Mouse (Mus musculus): ENCODE results near the gene Ptpre. TPM values are rescaled to one million over a fixed set of nuclear protein-coding genes. Genes with fewer than 3 reads are reported as not detected.
"Not testable (repeated sequence)": the region's sequence is repeated elsewhere in the genome, so short reads cannot be mapped to it uniquely, and the experiment has no call there.

The Ptpre gene
- polyA plus RNA-seq, 1 experiment: 6.4 TPM

DNA sequence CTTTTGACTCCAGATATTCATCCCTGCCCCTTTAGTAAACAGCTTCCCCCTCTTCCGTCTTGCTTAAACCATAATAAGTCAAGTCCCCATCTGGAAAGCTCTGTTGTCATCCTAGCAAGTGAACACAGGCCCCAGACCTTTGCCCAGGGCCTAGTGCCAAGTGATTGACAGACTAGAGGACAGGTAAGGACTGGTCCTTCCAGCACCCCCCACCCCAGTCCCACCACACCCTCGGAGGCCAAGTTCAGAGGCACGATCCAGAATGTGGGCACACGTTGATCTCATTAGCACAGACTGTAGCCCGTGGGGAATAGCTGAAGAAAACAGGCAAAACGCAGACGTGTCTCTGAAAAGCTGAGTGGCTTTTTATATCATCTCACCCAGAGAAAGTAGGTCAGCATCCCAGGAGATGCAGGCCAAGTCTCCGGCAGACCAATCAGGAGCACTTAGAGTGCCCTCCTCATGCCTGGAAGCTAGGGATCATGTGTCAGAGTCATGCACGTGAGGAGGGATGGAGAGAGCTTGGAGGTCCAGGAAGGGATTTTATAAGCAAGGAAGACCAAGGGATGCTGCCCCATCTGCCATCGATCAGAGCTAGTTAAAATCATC, 34.8 kb downstream of the Ptpre start:
- WGBS: 30% methylated on average over 10 of the region's 10 CpGs
- no peak for DNase-seq (ENCODE audit: low read depth, low spot score)

DNA sequence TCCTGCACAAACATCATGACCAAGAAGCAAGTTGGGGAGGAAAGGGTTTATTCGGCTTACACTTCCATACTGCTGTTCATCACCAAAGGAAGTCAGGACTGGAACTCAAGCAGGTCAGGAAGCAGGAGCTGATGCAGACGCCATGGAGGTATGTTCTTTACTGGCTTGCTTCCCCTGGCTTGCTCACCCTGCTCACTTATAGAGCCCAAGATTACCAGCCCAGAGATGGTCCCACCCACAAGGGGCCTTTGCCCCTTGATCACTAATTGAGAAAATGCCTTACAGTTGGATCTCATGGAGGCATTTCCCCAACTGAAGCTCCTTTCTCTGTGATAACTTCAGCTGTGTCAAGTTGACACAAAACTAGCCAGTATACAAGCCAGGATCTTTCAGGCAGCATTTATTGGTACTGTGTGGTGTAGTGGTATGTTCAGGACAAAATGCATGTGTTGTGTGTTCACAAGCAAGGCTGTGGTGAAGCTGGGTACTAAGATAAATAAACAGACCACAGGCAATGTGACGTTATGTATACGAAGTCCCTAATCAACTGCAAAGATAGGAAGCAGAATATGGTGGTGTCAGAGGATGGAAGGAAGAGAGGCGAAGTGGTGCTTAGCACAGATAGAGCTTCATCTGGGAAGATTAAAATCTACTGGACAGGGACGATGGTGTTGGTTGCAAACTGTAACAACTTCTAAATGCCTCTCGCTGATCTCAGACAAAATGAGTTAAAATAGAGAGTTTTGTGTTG, 38.2 kb downstream of the Ptpre start:
- DNase-seq (ENCODE audit: low read depth, low spot score): not testable (repeated sequence)
- 75% methylated on average over 7 of the region's 7 CpGs for WGBS

DNA sequence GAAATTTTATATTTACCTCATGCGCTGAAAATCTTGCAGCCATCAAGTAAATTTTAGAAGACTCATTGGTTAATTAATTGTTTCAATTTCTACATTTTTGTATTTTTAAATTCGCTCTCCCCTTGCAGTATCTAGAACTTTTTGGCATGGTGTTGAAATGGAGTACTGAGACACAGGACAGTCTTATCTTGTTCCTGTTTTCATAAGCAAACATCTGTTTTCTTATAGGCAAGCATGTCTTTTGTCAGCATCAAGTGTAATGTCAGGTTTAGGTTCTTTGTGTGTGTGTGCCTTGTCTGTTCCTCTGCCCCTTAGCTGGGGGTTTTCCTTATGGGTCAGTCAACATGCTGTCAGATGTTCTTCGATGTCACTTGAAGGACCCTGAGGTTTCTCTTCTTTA, 39.0 kb downstream of the Ptpre start:
- WGBS: 91% methylated on average over 3 of the region's 3 CpGs
- no peak for DNase-seq (ENCODE audit: low read depth, low spot score)

DNA sequence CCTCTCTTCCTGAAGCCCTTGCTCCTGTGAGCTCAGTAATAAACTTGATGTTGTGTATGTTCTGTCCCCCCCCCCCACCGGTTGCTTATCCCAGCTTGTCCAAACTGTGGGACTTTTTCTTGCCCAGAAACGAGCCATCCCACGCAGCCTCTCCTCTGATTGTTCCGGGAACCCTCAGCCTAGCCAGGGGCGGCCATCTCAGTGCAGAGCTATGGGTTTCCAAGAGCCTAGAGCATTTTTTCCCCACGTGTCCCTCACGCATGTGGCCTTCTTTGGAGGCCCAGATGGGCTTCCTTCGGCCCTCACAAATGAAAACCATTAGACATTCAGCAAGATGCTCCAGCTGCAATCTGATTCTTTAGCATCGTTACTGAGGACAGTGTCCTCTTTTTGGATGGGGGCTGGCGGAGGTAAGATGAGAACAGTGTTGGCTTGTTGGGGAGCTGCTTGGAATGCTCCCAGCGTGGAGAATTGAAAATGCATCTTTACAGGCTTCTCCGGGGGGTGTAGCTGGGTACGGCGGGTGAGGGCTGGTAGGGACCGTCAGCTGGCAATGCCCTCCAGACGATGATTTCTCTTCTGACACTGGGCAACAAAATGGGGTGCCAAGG, 41.5 kb downstream of the Ptpre start:
- DNase-seq (ENCODE audit: low read depth, low spot score): no peak
- WGBS: 82% methylated on average over 16 of the region's 16 CpGs

DNA sequence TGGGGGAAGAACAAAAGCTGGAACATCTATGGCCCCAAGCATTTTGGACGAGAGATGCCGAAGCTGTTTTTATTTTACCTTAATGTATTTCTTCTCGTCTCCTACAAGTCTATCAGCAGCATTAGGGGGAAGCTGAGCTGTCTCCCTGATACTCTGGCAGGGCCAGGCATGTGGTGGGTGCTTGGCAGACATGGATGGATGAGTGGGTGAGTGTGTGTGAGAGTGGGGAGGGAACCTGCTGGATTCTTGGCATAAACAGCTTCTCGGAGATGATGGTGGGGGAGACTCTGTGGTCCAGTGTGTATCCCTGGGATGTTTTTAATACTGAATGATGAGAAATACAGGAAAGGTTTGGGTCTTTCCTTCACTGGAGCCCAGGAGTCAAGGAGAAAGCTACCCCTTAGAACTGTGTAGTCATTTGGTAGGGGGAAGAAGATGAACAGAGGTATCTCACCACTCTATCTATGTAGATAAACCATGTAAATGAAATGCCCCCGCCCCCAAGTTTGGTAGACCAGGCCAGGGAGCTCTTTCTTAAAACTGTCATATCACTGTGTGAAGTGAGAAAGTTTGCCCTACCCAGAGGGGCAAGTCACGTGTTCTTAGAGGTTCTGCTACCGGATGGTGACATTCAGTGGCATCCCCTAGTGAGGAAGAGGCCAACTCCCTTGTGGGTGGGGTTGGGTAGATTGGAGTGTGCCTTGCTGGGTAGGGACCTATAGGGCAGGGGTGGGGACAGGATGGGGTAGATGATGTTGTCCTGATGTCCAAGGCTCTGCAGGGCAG, 43.2 kb downstream of the Ptpre start:
- WGBS: 78% methylated on average over 7 of the region's 7 CpGs
- DNase-seq (ENCODE audit: low read depth, low spot score): no peak

DNA sequence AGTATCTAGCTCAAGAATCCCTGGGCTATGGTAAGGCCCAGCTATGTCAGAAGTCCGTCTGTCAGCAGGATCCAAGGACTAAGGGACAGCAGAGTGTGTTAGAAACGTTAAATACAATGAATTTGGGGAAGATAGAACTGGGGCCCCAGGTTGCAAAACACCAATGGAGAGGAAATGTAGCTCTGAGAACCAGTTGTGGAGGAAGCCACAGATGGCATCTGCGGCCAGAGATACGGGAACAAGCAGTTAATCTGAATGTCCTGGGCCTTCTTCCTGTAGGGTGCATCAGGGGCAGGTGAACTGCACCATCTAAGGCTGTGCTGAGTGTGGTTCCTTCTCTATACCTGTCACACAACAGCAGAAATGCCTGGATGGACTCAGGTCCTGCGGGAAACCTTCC, 43.8 kb downstream of the Ptpre start:
- DNase-seq (ENCODE audit: low read depth, low spot score): no peak
- WGBS: 77% methylated on average over 5 of the region's 5 CpGs

DNA sequence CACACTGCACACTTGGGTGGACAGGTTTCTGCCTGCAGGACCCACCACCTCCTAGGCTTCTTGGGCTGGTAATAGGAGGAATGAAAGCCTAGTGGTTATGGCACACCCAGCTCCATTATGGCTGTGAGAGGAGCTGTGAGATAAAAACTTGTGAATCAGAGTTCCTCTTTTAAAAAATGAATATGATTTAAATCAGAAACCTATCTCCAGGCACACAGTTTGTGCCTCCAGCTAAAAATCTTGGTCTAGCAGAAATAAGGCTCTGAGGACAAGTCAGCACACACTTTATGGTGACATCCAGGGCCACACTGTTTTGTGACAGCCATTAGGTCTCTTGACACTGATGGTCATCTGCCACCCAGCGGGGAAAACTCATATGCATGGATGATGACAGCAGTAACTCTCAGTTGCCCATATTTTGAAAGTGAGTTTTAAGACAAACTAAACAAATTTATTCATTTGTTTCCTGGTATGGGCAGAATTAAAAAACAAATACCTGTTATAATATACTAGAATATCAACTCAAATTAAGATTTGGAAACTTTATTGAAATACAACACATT, 47.9 kb downstream of the Ptpre start:
- DNase-seq (ENCODE audit: low read depth, low spot score): no peak
- 83% methylated on average over 1 of the region's 1 CpGs for WGBS

DNA sequence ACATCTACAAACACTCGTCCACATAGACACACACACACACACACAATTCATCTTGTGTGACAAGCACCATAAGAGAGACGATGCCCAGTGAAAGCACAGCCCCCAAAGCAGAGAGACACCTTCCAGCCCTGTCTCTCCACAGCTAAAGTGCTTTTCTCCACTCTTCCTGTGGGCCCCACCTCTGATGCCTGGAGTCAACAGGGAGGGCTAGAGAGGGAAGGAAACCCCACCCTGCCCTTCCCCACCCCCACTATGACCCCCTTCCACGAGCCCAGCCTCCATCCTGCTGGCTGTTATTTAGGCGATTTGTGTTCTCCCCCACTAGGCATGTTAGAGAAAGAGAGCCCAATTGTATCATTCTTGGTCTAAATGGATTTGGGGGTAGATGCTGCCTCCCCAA, 49.1 kb downstream of the Ptpre start:
- DNase-seq (ENCODE audit: low read depth, low spot score): no peak
- 51% methylated on average over 4 of the region's 4 CpGs for WGBS

DNA sequence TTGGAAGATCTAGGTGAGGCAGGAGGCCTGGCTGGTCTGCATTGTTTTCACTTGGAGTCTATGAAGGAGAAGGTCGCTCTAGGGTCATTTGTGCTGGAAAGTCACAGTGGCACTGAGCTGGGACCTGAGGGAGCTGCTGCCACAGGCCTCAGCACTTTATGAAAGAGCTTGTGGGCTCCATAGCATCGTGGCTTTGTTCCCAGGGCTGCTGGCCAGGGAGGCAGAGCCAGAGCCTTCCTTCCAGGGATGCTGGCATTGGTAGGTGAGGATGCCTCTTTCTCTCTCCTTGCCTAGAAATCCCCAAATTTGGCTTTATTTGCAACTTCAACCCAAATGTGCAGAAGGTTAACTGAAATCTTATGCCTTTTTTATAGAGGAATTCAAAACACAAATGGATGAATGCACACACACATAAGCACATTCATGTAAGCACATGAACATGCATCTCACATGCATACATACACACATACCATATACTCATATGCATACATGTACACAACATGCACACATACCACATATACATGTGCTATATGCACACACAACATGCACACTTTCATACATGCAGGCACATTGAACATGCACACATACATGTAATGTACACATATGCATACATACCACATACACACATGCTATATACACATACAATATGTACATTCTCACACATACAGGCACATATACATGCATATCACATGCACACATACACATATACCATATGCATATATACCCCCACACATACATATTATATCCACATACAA, 50.7 kb downstream of the Ptpre start:
- 64% methylated on average over 2 of the region's 2 CpGs for WGBS
- DNase-seq (ENCODE audit: low read depth, low spot score): no peak

DNA sequence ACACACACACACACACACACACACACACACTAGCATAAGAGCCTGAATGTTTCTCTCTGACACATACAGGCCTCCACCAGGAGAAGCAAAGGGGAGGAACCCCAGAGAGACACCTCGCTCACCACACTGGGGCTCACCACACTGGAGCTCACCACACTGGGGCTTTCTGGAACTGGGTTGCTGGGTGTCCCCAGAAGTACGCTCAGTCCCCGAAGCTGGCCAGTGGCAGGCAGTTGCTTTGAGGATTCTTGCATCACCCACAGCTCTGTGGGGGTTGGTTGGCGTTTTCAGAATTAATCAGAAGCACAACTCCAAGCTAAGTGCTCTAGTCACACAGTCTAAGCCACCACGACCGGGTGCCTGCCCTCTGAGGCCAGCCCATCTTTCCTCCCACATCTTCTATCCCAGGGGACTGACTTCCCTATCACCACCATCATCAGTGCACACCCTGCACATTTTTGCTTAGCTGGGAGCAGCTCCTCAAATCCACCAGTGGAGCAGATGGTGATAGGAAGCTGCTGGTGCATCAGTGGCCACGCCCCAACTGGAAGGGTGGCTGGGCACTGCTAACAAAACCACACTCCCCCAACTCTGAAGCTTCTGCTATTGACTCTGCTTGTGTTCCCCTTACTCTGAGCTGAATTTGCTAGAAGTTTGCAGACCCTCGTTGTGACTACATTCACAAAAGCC, 51.5 kb downstream of the Ptpre start:
- no peak for DNase-seq (ENCODE audit: low read depth, low spot score)
- 84% methylated on average over 8 of the region's 8 CpGs for WGBS

DNA sequence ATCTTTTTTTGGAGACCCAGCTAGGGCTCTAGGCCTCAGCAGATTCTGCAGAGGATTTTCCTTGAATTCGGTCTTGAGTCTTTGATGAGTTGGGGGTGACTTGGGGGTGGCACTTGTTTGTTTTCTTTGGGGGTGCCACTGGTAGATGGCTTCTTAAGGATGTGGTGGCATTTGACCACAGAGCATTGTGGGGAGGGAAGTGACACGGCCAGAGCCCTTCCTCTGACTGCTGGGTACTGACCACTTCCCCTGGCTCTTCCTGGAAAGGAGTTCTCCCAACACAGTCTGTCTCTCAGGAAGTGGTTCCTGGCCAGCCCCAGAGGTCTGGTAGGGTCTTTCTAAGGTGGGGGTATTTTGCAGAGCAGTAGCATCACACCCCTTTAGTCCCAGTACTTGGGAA, 54.2 kb downstream of the Ptpre start:
- whole genome bisulfite sequencing: 84% methylated on average over 2 of the region's 2 CpGs
- no peak for DNase-seq (ENCODE audit: low read depth, low spot score)

DNA sequence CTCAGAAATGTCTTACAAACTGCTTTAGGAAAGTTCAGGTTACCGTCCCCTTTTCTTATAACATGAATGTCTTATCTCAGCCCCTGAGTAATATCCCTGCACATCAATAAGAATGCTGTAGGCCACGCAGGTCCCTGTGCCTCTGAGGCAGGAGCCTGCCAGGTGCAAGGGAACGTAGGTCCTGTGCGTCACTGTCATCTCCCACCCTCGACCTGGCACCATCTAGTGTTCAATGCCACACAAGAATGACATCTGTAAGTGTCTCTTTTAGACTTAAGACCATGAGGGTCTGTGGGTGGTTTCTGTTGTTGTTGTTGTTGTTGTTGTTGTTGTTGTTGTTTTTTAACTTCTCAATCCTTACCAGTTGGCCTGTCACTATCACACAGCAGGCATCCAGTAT, 56.0 kb downstream of the Ptpre start:
- WGBS: 83% methylated on average over 5 of the region's 5 CpGs
- DNase-seq (ENCODE audit: low read depth, low spot score): no peak

DNA sequence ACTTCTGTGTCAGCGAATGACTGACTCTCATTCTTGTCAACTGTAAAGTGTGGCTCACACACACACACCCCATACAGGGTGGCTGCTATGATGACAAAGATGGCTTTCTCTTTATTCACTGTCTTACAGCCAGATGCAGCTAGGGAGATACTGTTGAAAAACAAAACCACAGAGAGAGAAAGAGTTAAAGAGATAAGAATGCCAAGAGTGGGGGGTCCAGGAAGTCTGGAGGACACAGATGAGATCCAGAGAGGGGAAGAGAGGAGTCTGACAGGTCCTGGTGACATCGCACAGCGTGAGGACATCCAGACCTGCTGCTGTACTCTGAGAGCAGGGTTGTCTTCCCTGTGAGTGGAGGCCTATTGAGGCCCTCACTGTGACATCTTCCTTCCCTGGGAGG, 56.5 kb downstream of the Ptpre start:
- WGBS: 81% methylated on average over 3 of the region's 3 CpGs
- no peak for DNase-seq (ENCODE audit: low read depth, low spot score)

DNA sequence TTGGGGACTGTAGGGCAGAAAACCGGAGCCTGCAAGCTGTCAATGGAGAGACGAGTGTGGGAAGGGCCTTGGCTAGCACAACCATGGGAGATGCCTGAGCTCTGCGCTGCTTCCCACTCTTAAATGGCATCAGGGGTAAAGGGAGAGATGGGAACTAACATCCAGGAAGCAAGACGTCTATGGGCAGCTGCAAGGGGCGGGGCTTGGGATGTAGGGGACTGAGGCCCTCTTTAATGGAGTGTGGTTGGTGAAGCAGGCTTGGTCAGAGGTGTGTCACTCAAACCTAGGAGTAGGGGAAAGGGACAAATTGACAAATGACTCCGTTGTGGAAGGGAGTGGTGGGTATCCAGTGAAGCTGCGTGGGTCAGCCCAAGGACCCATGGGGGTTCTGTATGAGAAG, 57.4 kb downstream of the Ptpre start:
- WGBS: 65% methylated on average over 7 of the region's 7 CpGs
- DNase-seq (ENCODE audit: low read depth, low spot score): no peak

DNA sequence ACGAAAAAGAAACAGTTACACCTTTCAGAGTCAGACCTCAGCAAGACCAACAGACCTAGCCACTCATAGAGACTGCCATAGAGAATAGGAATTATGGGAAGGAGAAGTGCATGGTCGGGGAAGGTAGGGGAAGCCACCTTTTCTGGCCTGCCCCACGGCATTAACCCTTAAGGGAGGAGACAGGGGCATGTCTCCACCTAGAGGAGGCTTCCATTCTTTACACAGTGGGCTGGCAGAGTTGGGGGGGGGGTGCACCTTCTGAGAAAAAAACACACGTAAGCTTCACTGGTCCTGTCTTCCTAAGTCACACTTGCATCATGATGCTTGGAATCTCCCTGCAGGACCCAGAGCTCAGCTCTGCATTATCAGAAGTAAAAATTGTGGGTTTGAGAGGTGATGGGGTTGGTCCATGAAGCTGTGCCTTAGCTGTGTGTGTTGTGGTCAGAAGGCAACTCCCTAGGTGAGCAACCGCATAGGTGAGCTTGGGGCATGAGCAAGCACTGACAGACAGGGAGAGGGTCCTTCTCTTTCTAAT, 58.4 kb downstream of the Ptpre start:
- DNase-seq (ENCODE audit: low read depth, low spot score): no peak
- WGBS: 39% methylated on average over 5 of the region's 5 CpGs

DNA sequence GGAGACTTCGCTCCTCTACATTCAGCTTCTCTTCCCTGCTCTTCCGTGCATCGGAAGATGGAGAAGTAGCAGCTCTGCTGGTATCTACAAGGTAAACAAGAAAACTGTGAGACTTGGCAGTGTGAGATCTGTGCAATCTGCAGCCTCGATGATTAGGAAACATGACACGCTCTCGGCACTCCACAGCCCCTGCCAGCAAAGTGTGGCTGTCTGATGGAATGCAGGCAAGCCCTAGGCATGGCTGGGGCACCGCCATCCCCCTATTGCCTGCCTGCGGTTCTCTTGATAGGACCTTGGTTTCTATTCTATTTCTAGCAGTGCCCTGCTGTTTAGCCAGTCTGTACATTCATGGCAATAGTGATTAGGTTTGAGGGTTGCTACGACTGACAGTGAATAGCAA, 59.7 kb downstream of the Ptpre start:
- 64% methylated on average over 9 of the region's 9 CpGs for WGBS
- DNase-seq (ENCODE audit: low read depth, low spot score): no peak

DNA sequence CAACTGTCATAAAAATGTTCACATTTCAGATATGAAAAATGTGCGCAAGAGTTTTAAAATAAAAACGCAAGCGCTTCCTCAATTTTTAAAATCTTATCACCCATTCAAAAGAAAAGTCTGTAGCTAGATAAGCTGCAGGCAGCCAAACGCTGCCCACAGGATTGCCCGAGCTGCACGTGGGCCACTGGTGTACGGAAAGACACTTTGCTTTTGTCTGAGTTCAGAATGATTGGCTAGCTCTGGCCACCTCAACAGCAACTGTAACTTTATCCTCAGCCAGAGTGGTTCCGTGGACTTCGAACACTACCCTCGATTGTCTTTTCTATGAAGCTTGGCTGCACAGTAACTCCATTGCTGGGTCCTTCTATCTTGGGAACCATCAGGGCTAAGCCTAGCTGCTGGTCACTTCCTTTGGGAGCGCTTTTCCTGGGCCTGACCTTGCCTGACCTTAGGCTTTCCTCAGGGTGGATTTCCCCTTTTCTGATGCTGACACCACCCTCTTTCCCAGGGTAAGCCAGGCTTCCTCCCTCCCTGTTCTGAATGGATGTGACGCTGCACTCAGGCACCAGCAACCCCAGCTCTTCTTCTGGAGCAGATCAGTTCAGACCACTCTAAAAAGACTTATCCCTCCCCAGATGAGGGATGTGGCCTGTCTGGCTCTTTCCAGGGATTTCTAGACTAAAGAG, 60.5 kb downstream of the Ptpre start:
- no peak for DNase-seq (ENCODE audit: low read depth, low spot score)

DNA sequence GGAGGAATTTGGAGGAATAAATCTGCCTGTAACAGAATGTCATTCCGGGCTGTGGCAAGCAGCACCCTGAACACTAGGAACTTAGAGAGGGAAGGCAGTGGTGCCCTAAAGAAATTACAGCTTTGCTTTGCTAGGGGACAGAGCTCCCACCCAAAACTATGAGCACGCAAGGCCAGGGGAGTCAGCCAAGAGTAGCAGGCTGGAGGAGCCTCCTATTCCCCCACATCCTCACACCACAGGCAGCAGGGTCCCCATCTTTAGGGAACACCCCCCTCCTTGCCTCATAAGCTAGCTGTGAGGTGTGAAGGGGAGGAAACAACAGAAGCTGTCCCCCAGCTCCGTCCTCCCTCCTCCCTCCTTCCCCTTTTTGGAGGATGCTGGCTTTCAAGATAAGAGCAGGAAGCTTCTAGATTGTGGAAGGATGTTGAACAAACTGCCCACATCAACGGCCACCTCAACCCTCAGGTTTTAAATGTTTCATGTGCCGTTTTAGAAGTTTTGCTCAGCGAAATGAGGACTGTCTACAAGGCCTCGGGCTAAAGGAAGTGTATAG, 61.1 kb downstream of the Ptpre start:
- WGBS: 74% methylated on average over 7 of the region's 7 CpGs
- DNase-seq (ENCODE audit: low read depth, low spot score): no peak

More for the DNA sequence above, 60.5 kb downstream of the Ptpre start:
- whole genome bisulfite sequencing: 63% methylated on average over 12 of the region's 12 CpGs
